Mouse (Mus musculus) midbrain, embryonic 11.5 days (tissue): ENCODE data around the gene Gm49450. TPM values are rescaled to one million over a fixed set of nuclear protein-coding genes. Genes with fewer than 3 reads are reported as not detected.
A peak's percentile ranks its signal among the peaks of the same experiment; 100 is the strongest.

Source experiments
- ATAC-seq: fragments of 200-750 bp; cut with Nextera tagmentation; 2 replicates; pipeline ENCODE4 v1.8.0; 2017; ENCODE audit warnings: moderate TSS enrichment, moderate library complexity; ENCODE audit not compliant: low FRiP score
- DNase-seq: peaks from one replicate; pipeline ENCODE4 v3.0.0; 2015; ENCODE audit warnings: low spot score; ENCODE audit errors: missing footprints
- H3K27ac ChIP-seq: fragments of 300-500 bp; sonication (generic); 2 replicates; pipeline ENCODE4 v1.5.1; 2014; ENCODE audit warnings: low read depth, low read length
- H3K27me3 ChIP-seq: fragments of 300-500 bp; sonication (generic); 2 replicates; pipeline ENCODE4 v1.6.1; 2014; ENCODE audit warnings: mild to moderate bottlenecking, low read length, moderate library complexity, mixed read lengths; ENCODE audit not compliant: control insufficient read depth, insufficient read depth
- H3K36me3 ChIP-seq: fragments of 300-500 bp; sonication (generic); 2 replicates; pipeline ENCODE4 v1.6.1; 2014; ENCODE audit warnings: mild to moderate bottlenecking, low read length, moderate library complexity, mixed read lengths; ENCODE audit not compliant: control insufficient read depth, insufficient read depth
- H3K4me1 ChIP-seq: fragments of 300-500 bp; sonication (generic); 2 replicates; pipeline ENCODE4 v1.6.1; 2014; ENCODE audit warnings: low read length; ENCODE audit not compliant: control insufficient read depth, insufficient read depth
- H3K4me2 ChIP-seq: fragments of 300-500 bp; sonication (generic); 2 replicates; pipeline ENCODE4 v1.6.1; 2014; ENCODE audit warnings: mild to moderate bottlenecking, moderate library complexity
- H3K4me3 ChIP-seq: fragments of 300-500 bp; sonication (generic); 2 replicates; pipeline ENCODE4 v1.5.1; 2014; ENCODE audit warnings: low read depth, low read length
- H3K9ac ChIP-seq: fragments of 300-500 bp; sonication (generic); 2 replicates; pipeline ENCODE4 v1.6.1; 2014; ENCODE audit warnings: low read length
- H3K9me3 ChIP-seq: fragments of 300-500 bp; sonication (generic); 2 replicates; pipeline ENCODE4 v1.6.1; 2016; ENCODE audit warnings: low read length; ENCODE audit not compliant: control insufficient read depth
- WGBS: fragments of 180-500 bp; shearing (Covaris S2); extraction: QIAGEN DNeasy Blood & Tissue Kit; methylation state at CpG from one replicate; pipeline ENCODE4 v1.1.7; 2014; 5-methylcytosine and 5-hydroxymethylcytosine counted together
- polyA plus RNA-seq: library from polyadenylated mRNA; unstranded; fragments of >200 nt; fragmentation: Nextera tagmentation; extraction: Ambion mirVana; gene quantifications from 2 replicates; pipeline ENCODE4 v1.2.1, GENCODE M21; 2014

Gene Gm49450
- polyA plus RNA-seq, 1 experiment from 2014 or later: not detected

DNA sequence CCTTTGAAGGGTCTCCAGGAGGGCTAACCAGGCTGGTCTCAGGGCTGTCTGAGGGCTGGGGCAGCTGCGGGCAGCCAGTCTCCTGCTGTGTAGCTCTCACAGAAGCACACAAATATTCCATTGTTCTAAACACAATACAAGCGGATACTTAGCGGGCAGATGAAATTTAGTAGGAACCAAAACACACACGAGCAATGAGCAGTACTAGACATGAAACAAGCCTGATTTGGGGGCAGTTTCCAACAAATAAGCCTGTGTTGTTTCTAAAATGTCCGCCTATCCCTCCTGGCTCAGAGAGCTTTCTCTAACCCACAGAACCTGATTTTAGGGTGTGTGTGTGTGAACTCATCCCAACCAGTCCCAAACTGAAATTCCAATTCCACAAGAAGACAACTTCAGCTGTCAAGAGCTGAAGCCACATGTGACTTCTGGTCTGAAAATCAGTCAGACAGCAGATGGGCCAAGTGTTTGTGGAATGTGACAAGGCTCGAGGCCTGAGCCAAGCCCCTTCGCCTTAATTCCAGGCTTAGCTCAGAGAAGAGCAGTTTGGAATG lies 33.8 kb upstream of the Gm49450 start:
- Histone ChIP-seq H3K27me3 (no peaks in the 10 kb centered on the region), H3K4me2 (peak overlapping the region; percentile 76), H3K27ac (peak overlapping the region; percentile 98), H3K9ac (peak overlapping the region; percentile 48), H3K9me3 (no peaks in the 10 kb centered on the region), H3K4me1 (peaks cover 80% of the 10 kb centered on the region), H3K36me3 (no peaks in the 10 kb centered on the region; the same call in 1 of the 2 replicates), H3K4me3 (peak overlapping the region; percentile 48)
- 3% methylated on average over 7 of the region's 7 CpGs for WGBS
- peak; percentile 47 for ATAC-seq
- peak; percentile 95 for DNase-seq

DNA sequence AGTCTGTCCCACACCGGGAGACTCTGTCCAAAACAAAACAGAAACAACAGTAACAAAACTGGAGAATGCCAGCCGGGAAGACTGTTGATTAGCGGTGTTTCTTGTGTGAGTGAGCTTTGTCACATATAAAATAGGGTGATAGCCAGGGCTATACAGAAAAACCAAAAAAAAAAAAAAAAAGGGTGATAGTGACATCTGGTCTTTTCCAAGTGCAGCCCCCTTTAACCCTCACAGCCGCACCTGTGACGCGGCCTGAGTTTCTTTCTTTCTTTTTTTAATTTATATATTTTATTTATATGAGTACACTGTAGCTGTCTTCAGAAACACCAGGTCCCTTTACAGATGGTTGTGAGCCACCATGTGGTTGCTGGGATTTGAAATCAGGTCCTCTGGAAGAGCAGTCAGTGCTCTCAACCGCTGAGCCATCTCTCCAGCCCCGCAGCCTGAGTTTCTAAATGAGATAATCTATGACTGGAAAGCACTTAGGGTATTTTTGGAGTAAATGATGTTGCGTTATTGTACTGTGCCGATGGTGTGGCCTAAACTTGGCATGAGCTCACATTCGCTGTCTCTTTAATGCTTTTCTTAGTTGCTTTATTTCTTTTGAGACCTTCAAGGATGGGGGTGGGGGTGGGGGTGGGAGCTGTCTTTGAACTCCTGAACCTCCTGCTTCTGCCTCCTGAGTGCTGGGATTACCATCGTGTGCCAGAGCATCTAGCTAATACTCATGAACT lies 32.8 kb upstream of the Gm49450 start:
- peak; percentile 91 for DNase-seq
- WGBS: 16% methylated on average over 12 of the region's 12 CpGs
- no peaks in the 10 kb centered on the region for H3K9me3 ChIP-seq
- H3K27me3 ChIP-seq: no peaks in the 10 kb centered on the region
- H3K4me3 ChIP-seq: peak overlapping the region; percentile 48
- peaks cover 75% of the 10 kb centered on the region for H3K4me1 ChIP-seq
- H3K27ac ChIP-seq: peak overlapping the region; percentile 98
- peak overlapping the region; percentile 76 for H3K4me2 ChIP-seq
- no peaks in the 10 kb centered on the region; the same call in 1 of the 2 replicates for H3K36me3 ChIP-seq
- H3K9ac ChIP-seq: peak overlapping the region; percentile 89
- no peak for ATAC-seq

DNA sequence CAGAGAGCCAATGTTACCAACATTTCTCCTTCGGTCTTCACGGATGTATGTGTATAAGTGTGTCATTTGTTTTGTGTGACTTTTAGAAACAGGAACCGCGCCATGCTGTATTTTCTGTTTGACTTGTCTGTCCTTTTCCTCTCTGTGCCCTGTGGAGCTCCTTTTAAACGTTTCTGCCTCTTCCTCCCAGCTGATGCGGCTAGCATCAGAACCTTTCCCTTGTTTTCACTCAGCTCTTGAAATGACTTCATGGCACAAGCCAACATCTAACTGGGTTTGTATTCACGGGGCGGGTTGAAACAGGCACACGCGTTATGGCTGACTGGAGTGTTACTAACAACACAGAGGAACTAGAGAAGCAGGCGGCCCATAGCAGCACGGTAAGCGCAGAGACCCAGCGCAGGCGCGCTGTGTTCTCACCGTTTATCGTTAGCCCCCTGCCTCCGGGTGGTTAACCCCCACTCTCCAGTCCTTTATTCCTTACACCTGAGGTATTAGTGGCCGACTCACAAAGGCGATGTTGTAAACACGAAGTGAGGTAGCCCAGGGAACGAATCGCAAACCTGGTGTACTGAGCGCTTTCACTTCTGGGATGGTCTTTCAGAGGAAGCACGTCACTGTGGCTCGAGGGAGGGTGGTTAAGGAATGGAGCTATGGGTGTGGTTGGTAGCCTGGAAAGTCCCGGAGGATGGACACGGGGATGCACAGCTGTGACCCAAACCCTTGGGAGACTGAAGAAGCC lies 32.1 kb upstream of the Gm49450 start:
- Histone ChIP-seq H3K4me2 (peak overlapping the region; percentile 76), H3K4me1 (peaks cover 67% of the 10 kb centered on the region), H3K27ac (peak overlapping the region; percentile 98), H3K9me3 (no peaks in the 10 kb centered on the region), H3K9ac (peak overlapping the region; percentile 89), H3K4me3 (peak overlapping the region; percentile 48), H3K36me3 (no peaks in the 10 kb centered on the region; the same call in 1 of the 2 replicates), H3K27me3 (no peaks in the 10 kb centered on the region)
- DNase-seq: peak; percentile 98
- 2% methylated on average over 29 of the region's 29 CpGs for WGBS
- peak; percentile 43 for ATAC-seq

DNA sequence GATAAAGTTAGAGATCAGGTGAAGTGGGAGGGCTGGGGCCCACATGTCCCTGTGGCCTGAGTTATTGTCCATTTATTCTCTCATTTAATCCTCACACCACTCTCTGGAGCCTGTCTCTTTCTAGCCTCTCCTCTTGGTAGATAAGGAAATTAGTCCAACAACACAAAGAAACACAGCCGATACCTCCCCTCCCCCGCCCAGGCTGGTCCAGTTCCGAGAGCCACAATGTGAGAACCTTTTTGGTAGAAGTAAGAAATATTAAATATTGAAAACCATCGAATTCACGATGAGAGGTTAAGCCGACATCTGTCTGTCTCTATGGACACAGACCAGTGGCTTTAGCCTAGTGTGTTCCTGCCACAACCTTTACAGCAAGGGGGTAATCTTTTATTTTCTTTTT lies 31.3 kb upstream of the Gm49450 start:
- peak overlapping the region; percentile 89 for H3K9ac ChIP-seq
- ATAC-seq (no peak), DNase-seq (peak; percentile 93)
- peak overlapping the region; percentile 98 for H3K27ac ChIP-seq
- WGBS: 13% methylated on average over 6 of the region's 6 CpGs
- peak overlapping the region; percentile 48 for H3K4me3 ChIP-seq
- peak overlapping the region; percentile 76 for H3K4me2 ChIP-seq
- H3K9me3 ChIP-seq: no peaks in the 10 kb centered on the region
- H3K36me3 ChIP-seq: no peaks in the 10 kb centered on the region; the same call in 1 of the 2 replicates
- no peaks in the 10 kb centered on the region for H3K27me3 ChIP-seq
- H3K4me1 ChIP-seq: peaks cover 67% of the 10 kb centered on the region

DNA sequence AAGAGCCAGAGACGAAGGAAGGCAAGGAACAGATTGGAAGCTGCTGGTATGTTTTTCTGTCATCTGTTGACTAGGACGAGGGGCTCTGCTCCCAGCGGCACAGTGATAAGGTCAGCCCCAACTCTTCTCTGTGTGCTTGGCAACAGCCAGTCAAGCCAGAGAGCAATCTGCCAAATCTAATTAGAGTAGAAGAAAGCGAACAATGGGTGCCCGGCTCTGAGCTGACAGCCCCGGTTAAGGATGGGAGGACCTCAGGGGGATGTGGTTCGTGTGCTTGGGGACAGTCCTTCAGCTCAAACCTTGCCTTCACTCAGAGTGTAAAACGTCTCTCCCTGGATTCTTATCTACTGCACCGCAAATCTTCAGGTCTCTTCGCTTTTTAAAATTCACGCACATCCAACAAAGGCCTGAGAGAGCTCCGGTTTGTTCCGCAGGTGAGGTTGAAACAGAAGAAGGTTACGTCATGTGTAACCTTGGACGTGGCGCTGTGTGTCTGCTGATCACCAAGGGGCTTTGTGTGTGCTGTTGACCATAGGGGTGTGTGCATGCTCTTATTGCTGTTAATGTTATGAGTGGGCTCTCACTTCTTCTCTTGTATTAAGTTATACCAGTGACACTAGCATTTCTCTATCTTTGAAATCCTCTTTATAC lies 30.2 kb upstream of the Gm49450 start:
- WGBS: 16% methylated on average over 16 of the region's 16 CpGs
- peak overlapping the region; percentile 76 for H3K4me2 ChIP-seq

DNA sequence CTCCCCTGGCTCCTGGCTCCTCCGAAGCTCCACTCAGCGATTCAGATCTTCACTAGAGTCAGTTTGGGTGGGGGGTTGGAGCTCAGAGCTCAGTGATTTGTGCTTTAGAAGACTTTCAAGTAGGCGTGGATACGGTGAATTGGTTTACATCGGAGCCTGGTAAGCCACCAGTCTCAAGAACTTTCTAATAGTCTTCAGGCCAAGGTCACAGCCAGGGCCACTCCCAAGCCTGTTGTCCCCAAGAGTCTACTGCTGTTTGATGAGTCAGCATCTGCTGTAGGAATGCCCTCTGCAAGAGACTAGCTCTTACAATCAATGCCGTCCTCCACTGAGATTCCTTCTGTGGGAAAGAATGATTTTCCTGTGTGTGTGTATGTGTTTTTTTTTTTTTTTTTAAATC lies 28.7 kb upstream of the Gm49450 start:
- Histone ChIP-seq H3K9me3 (no peaks in the 10 kb centered on the region), H3K4me2 (no peak overlapping the region), H3K4me3 (no peak overlapping the region), H3K36me3 (no peaks in the 10 kb centered on the region), H3K27ac (no peak overlapping the region), H3K4me1 (peaks cover 60% of the 10 kb centered on the region), H3K9ac (no peak overlapping the region), H3K27me3 (no peaks in the 10 kb centered on the region)
- WGBS: 65% methylated on average over 6 of the region's 6 CpGs
- ATAC-seq (no peak), DNase-seq (no peak)

More for the DNA sequence above, 30.2 kb upstream of the Gm49450 start:
- Histone ChIP-seq H3K9ac (peak overlapping the region; percentile 89), H3K4me1 (peaks cover 60% of the 10 kb centered on the region), H3K4me3 (peak overlapping the region; percentile 48), H3K27ac (peak overlapping the region; percentile 98), H3K27me3 (no peaks in the 10 kb centered on the region), H3K9me3 (no peaks in the 10 kb centered on the region), H3K36me3 (no peaks in the 10 kb centered on the region)
- ATAC-seq: peak; percentile 75
- peak; percentile 94 for DNase-seq

DNA sequence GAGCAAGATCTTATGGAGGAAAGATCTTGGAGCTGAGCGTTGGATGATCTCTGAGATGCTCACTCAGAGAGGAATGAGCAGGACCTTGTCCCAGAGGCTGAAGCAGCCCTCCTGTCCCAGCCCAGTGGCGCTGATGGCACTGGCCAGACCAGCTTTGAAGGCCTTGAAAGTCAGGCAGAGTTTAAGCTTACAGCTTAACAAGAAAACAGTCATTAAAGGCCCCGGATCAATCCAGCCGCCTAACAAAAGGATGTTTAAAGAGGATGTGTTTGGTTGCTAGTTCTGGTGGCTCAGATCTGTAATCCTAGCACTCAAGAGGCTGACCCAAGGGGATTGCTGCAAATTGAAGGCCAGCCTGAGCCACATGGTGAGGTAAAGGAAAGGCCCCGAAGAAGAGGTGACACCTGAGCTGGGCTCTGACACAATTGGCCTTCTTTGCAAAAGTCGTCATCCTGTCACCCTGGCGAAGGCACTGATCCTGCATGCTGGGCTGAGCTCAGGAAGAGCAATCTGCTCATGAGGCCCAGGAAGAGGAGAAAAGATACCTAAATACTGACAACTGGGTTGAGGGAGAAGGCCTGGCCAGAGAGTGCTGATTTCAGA lies 26.8 kb upstream of the Gm49450 start:
- H3K9me3 ChIP-seq: no peaks in the 10 kb centered on the region
- WGBS: 21% methylated on average over 7 of the region's 7 CpGs
- H3K4me3 ChIP-seq: no peak overlapping the region
- no peaks in the 10 kb centered on the region for H3K36me3 ChIP-seq
- H3K4me1 ChIP-seq: peaks cover 49% of the 10 kb centered on the region
- H3K27ac ChIP-seq: peak overlapping the region; percentile 30; the same call in 1 of the 2 replicates
- no peak overlapping the region for H3K4me2 ChIP-seq
- no peaks in the 10 kb centered on the region for H3K27me3 ChIP-seq
- DNase-seq (peak; percentile 91), ATAC-seq (no peak)
- H3K9ac ChIP-seq: peak overlapping the region; percentile 9; the same call in 1 of the 2 replicates

DNA sequence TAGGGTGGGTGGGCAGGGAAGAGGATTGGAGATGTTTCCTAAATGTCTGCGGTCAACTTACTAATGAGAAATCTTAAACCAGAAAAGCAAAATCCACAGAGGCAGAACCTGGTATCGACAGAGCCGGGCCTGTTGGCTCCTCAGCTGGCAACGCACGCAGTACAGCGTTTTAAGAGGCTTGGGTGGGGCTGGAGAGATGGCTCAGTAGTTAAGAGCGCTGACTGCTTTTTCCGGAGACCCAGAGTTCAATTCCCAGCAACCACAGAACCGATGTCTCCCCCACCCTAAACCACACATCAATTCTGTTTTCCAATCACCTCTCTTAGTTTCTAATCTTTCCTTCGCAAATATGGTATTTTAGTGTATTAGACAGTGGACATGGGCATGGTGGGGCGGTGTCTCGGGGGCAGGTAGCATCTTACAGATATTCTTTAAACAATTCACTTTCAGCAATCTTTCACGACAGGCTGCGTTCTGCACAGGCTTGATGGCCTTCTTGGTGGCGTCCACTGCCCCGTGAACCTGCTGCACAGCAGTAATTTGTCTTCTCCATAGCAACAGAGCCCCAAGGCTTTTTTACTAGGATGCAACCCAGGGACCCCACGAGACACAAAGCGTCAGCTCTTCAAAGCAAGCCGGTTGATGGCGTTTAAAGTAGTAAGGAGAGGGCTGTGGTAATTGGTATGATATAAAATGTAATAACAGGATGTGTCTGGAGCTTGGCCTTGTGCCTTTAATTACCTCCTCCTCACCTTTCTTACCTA lies 25.2 kb upstream of the Gm49450 start:
- DNase-seq (no peak), ATAC-seq (no peak)
- Histone ChIP-seq H3K27ac (peak overlapping the region; percentile 20; the same call in 1 of the 2 replicates), H3K4me3 (no peak overlapping the region), H3K9ac (peak overlapping the region; percentile 24; the same call in 1 of the 2 replicates), H3K36me3 (no peaks in the 10 kb centered on the region), H3K4me1 (peaks cover 46% of the 10 kb centered on the region), H3K4me2 (peak overlapping the region; percentile 13; the same call in 1 of the 2 replicates), H3K9me3 (no peaks in the 10 kb centered on the region), H3K27me3 (no peaks in the 10 kb centered on the region)
- WGBS: 51% methylated on average over 20 of the region's 20 CpGs
